Mouse (Mus musculus) neural tube, embryonic 15.5 days (tissue): ENCODE results near the gene Plxnd1. TPM values are rescaled to one million over a fixed set of nuclear protein-coding genes. Genes with fewer than 3 reads are reported as not detected.

Experiments
- ATAC-seq: fragments of 200-750 bp; cut with Nextera tagmentation; 2 replicates; pipeline ENCODE4 v1.8.0; 2017; ENCODE audit warnings: mild to moderate bottlenecking, moderate TSS enrichment, moderate library complexity; ENCODE audit not compliant: low FRiP score
- H3K27ac ChIP-seq: fragments of 300-500 bp; sonication (generic); replicated peaks from 2 replicates; pipeline ENCODE4 v1.5.1; 2015; ENCODE audit warnings: mild to moderate bottlenecking, inconsistent platforms
- H3K27me3 ChIP-seq: fragments of 300-500 bp; sonication (generic); replicated peaks from 2 replicates; pipeline ENCODE4 v1.6.1; 2015; ENCODE audit warnings: inconsistent platforms
- H3K36me3 ChIP-seq: fragments of 300-500 bp; sonication (generic); 2 replicates; pipeline ENCODE4 v1.6.1; 2015; ENCODE audit warnings: inconsistent platforms
- H3K4me1 ChIP-seq: fragments of 300-500 bp; sonication (generic); 2 replicates; pipeline ENCODE4 v1.6.1; 2015; ENCODE audit warnings: inconsistent platforms
- H3K4me2 ChIP-seq: fragments of 300-500 bp; sonication (generic); 2 replicates; pipeline ENCODE4 v1.6.1; 2015; ENCODE audit warnings: inconsistent platforms, mild to moderate bottlenecking, moderate library complexity
- H3K4me3 ChIP-seq: fragments of 300-500 bp; sonication (generic); replicated peaks from 2 replicates; pipeline ENCODE4 v1.5.1; 2015; ENCODE audit warnings: mild to moderate bottlenecking, inconsistent platforms
- H3K9ac ChIP-seq: fragments of 300-500 bp; sonication (generic); replicated peaks from 2 replicates; pipeline ENCODE4 v1.6.1; 2015; ENCODE audit warnings: mild to moderate bottlenecking, inconsistent platforms
- H3K9me3 ChIP-seq: fragments of 300-500 bp; sonication (generic); replicated peaks from 2 replicates; pipeline ENCODE4 v1.6.1; 2016; ENCODE audit warnings: inconsistent platforms
- WGBS: fragments of 180-500 bp; shearing (Covaris S2); methylation state at CpG from one replicate; pipeline ENCODE4 v1.1.7; 2015; ENCODE audit warnings: mixed read lengths; 5-methylcytosine and 5-hydroxymethylcytosine counted together
- polyA plus RNA-seq: library from polyadenylated mRNA; unstranded; fragments of >200 nt; fragmentation: Nextera tagmentation; extraction: Ambion mirVana; gene quantifications from 2 replicates; pipeline ENCODE4 v1.2.1, GENCODE M21; 2015

The Plxnd1 gene
- polyA plus RNA-seq, 1 experiment from 2014 or later: 8.8 TPM

DNA sequence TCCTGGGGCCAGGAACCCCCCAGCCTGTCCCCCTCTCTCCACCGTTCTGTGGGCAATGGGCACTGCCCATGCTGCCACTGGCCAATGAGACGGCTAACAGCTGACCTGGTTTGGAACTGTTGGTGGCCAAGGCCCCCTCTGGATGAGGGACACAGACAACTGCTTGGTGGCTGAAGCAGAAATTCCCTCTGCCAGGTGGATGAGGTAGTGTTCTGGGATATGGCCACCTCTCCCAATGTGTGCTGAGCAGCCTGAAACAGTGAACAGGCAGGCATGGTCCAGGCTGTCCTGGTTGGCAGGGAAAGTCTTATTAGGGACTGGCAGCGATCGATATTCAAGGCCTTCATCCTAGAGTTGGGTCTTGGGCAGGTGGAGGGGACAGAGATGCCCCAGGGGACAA, 39.6 kb downstream of the Plxnd1 start:
- peaks cover 12% of the 10 kb centered on the region for H3K4me1 ChIP-seq
- no peak overlapping the region for H3K9ac ChIP-seq
- WGBS: 89% methylated on average over 4 of the region's 4 CpGs
- ATAC-seq: no peak
- H3K36me3 ChIP-seq: no peaks in the 10 kb centered on the region
- no peak overlapping the region for H3K4me2 ChIP-seq
- H3K27me3 ChIP-seq: no peaks in the 10 kb centered on the region
- H3K9me3 ChIP-seq: no peaks in the 10 kb centered on the region
- no peak overlapping the region for H3K4me3 ChIP-seq
- H3K27ac ChIP-seq: no peak overlapping the region

DNA sequence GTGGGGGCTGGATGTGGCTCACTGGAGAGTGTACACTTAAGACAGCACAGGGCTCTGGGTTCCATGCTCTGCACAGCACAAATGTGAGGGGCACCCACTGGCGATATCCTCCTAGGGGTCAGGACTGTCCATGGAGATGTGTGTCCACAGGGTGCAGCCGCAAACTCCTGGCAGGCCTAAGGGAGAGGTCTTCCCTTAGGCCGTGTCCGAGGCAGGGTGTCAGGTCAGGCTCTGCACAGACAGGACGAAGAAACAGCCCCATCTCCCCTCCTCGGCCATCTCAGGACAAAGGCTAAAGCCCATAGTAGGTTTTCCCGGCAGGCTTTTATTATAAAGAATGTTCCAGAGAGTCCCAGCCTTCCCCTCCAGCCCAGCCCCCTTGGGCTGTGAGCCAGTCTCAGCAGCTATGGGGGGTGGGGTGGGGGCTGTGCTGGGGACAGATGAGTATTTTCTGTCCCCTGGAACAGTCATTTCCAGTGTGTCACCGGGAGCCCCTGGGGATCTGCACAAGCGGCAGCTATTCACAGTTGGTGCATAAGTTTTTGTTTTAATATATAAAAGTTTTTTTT, 40.2 kb downstream of the Plxnd1 start:
- Histone ChIP-seq H3K36me3 (no peaks in the 10 kb centered on the region), H3K4me1 (peaks cover 12% of the 10 kb centered on the region), H3K4me3 (no peak overlapping the region), H3K27me3 (no peaks in the 10 kb centered on the region), H3K4me2 (no peak overlapping the region), H3K9ac (no peak overlapping the region), H3K27ac (no peak overlapping the region), H3K9me3 (no peaks in the 10 kb centered on the region)
- 75% methylated on average over 9 of the region's 9 CpGs for WGBS
- ATAC-seq: no peak

DNA sequence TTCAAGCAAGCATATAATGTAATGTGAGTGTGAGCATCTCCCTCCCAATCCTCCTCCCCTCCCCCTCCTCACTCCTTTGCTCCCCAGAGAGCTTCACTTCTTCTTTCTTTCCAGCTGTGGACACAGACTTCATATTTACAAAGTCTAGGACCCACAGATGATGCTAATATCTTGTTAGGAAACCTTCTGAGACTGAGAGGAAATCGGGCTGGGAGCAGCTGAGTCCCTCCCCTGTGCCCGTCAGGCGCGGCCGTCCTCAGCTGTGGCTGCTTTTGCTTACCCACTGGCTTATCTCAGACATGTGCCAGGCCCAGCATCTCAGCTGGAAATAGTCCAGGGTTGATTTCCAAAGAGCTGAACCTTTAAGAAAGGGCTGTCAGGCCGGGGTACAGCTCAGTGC, 48.4 kb downstream of the Plxnd1 start:
- Histone ChIP-seq H3K27ac (no peak overlapping the region), H3K9me3 (no peaks in the 10 kb centered on the region), H3K27me3 (no peaks in the 10 kb centered on the region), H3K4me1 (no peaks in the 10 kb centered on the region), H3K9ac (no peak overlapping the region), H3K4me2 (no peak overlapping the region), H3K4me3 (no peak overlapping the region), H3K36me3 (no peaks in the 10 kb centered on the region)
- no peak for ATAC-seq
- 45% methylated on average over 6 of the region's 6 CpGs for WGBS

GRCm38 (mm10) chr6:115945633-115946032, 49.2 kb downstream of the Plxnd1 start:
- no peak overlapping the region for H3K27ac ChIP-seq
- no peak overlapping the region for H3K4me2 ChIP-seq
- no peak overlapping the region for H3K4me3 ChIP-seq

DNA sequence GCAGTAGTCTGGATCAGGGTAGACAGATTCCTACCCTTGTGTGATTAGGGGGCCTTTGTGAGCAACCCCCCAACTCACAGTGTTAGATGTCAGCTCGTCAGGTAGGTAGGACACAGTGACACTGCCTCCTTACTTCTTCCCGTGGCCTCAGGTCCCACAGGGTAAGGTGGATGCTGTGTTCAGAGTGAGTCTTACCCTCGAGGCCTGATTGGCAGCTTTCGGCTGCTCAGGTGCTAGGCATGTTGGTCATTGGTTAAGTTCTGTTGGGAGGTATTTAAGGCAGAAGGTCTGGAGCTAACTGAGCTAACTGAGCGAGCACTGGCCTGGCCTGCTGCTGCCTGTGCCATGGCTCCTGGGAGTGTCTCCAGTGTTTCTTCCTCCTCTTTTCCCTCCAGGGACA, 50.2 kb downstream of the Plxnd1 start, which contains the start of gene H1foo:
Gene H1foo (plus strand): TSS at position 301 of the 400 bp plus-strand sequence.
- Histone ChIP-seq H3K27ac (no peak within 1 kb of the TSS), H3K36me3 (no peaks in the 10 kb centered on the region), H3K9ac (no peak within 1 kb of the TSS), H3K4me3 (no peak within 1 kb of the TSS), H3K4me1 (no peaks in the 10 kb centered on the region), H3K9me3 (no peaks in the 10 kb centered on the region), H3K4me2 (no peak within 1 kb of the TSS), H3K27me3 (no peaks in the 10 kb centered on the region)
- ATAC-seq: no peak
- WGBS: 84% methylated on average over 5 of the region's 5 CpGs

More at GRCm38 (mm10) chr6:115945633-115946032, 49.2 kb downstream of the Plxnd1 start:
- no peaks in the 10 kb centered on the region for H3K36me3 ChIP-seq
- no peaks in the 10 kb centered on the region for H3K4me1 ChIP-seq
- ATAC-seq: no peak
- no peaks in the 10 kb centered on the region for H3K27me3 ChIP-seq
- H3K9me3 ChIP-seq: no peaks in the 10 kb centered on the region
- no peak overlapping the region for H3K9ac ChIP-seq
- 80% methylated on average over 8 of the region's 8 CpGs for WGBS

DNA sequence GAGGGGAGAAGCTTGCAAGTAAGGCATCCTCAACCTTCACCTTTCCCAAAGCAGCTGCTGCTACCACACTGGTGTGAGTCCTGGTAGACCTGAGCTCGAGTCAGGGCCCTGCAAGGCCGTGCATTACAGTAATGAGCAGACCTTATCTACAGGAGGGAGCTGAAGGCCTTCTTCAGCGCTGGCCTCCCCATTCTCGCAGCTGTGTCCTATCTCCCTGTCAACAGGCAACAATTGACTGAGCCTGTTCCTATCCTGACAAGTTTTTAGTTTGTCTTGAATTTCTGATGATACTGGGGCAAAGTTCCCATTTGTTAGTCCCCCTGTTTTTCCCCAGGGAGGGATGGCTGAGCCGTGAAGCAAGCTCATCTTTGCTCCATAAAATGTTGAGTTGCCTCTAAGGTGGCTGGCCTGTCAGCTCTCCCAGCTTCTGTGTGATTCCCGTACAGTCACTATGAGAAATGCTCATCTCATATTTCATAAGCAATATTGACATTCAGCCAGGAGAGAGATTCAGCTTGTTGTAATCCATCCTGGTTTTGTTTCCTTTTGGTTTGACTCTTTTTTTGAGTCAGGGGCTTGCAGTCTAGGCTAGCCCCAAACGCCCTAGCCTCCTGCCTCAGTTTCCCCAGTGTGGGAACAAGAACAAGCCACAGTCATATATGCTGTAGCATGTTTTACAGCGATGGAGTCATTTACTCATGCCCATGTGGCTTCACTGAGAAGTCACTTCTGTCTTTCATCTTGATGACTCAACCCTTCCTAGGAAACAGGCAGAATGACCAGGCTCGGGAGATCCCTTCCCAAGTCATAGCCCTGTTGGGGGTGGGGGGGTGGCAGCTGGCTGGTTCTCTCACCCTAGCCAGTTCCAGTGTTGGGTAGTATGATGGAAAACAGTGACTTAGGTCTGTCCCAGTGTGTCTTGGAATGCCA, 51.0 kb downstream of the Plxnd1 start:
- H3K27me3 ChIP-seq: no peaks in the 10 kb centered on the region
- H3K4me3 ChIP-seq: no peak overlapping the region
- no peak overlapping the region for H3K4me2 ChIP-seq
- H3K9ac ChIP-seq: no peak overlapping the region
- no peak overlapping the region for H3K27ac ChIP-seq
- ATAC-seq: no peak
- no peaks in the 10 kb centered on the region for H3K4me1 ChIP-seq
- no peaks in the 10 kb centered on the region for H3K36me3 ChIP-seq
- no peaks in the 10 kb centered on the region for H3K9me3 ChIP-seq
- WGBS: 80% methylated on average over 9 of the region's 9 CpGs

DNA sequence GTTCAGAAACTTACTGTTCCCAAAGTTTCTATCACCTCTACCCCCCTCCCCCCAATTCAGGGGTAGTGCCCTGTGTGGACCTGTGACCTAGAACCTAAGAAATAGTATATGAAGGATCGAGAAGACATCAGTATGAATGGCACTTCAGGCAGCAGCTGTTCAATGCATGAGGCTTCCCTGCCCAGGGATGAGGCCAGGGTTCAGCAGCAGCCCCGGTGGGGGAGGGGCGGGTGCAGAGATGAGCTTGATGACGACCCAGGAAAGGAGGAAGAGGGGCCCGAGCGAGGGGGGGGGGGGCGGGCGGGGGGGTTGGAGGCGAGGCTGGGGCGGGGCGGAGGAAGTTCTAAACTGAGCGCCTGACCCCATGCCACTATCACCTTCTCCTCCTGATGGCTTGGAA, 53.7 kb downstream of the Plxnd1 start:
- Histone ChIP-seq H3K27me3 (no peaks in the 10 kb centered on the region), H3K36me3 (no peaks in the 10 kb centered on the region), H3K9me3 (0 out of 2 replicates have a peak, but pooled peaks cover 4% of the 10 kb centered on the region), H3K27ac (no peak overlapping the region), H3K9ac (no peak overlapping the region), H3K4me1 (no peaks in the 10 kb centered on the region), H3K4me3 (no peak overlapping the region), H3K4me2 (no peak overlapping the region)
- WGBS: 7% methylated on average over 6 of the region's 12 CpGs
- ATAC-seq: no peak

- H3K4me3 ChIP-seq: no peak overlapping the region
- H3K9ac ChIP-seq: no peak overlapping the region
- no peak overlapping the region for H3K4me2 ChIP-seq
- no peaks in the 10 kb centered on the region for H3K4me1 ChIP-seq
- no peaks in the 10 kb centered on the region for H3K36me3 ChIP-seq
- no peaks in the 10 kb centered on the region for H3K27me3 ChIP-seq
- 91% methylated on average over 1 of the region's 1 CpGs for WGBS
- no peak for ATAC-seq
- no peak overlapping the region for H3K27ac ChIP-seq
- H3K9me3 ChIP-seq: 0 out of 2 replicates have a peak, but pooled peaks cover 4% of the 10 kb centered on the region
These were observed 54.2 kb downstream of the Plxnd1 start for GRCm38 (mm10) chr6:115940603-115941002.

DNA sequence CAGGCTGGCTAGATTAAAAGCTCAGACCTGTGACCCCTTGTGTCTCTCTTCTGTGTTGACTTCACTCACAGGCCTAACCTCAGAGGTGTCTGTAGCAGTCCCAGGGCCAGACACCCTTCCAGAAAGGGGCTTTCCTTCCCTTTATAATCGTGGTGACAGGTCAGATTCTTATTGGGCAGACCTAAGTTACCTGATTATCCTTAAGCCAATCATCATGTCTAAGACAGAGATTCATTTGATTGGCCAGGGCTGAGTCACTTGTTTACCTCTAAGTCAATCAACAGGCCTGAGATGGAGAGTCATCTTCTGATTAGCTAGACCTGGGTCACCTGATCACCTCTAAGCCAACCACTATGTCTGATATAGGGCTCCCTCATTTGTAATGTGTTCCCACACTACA, 56.0 kb downstream of the Plxnd1 start:
- no peaks in the 10 kb centered on the region for H3K4me1 ChIP-seq
- H3K27me3 ChIP-seq: no peaks in the 10 kb centered on the region
- H3K4me3 ChIP-seq: no peak overlapping the region
- H3K36me3 ChIP-seq: no peaks in the 10 kb centered on the region
- 0 out of 2 replicates have a peak, but pooled peaks cover 4% of the 10 kb centered on the region for H3K9me3 ChIP-seq
- no peak overlapping the region for H3K27ac ChIP-seq
- ATAC-seq: no peak
- no peak overlapping the region for H3K4me2 ChIP-seq
- WGBS: 81% methylated on average over 1 of the region's 1 CpGs
- no peak overlapping the region for H3K9ac ChIP-seq

DNA sequence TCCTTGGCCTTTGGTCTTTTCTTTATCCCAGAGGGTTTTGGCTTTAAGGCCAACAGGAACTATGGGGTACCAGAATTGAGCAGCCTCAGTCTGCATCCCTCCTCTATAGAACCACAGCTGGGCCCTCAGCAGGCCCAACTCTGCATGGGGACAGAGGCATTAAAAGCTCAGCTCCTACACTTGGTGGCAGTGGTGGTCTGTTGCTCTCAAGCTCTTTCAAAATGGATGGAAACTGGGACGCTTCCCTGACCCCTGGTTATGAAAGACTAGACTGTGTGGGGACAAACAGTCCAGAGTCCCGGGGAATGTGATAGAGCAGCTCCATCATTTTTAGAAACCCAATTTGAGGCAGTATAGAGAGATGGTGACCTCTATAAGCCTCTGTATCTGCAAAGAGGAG, 56.8 kb downstream of the Plxnd1 start:
- H3K4me1 ChIP-seq: no peaks in the 10 kb centered on the region
- 0 out of 2 replicates have a peak, but pooled peaks cover 4% of the 10 kb centered on the region for H3K9me3 ChIP-seq
- no peaks in the 10 kb centered on the region for H3K27me3 ChIP-seq
- no peak overlapping the region for H3K4me2 ChIP-seq
- no peak overlapping the region for H3K27ac ChIP-seq
- WGBS: 95% methylated on average over 2 of the region's 2 CpGs
- H3K4me3 ChIP-seq: no peak overlapping the region
- no peak overlapping the region for H3K9ac ChIP-seq
- no peak for ATAC-seq
- H3K36me3 ChIP-seq: no peaks in the 10 kb centered on the region

DNA sequence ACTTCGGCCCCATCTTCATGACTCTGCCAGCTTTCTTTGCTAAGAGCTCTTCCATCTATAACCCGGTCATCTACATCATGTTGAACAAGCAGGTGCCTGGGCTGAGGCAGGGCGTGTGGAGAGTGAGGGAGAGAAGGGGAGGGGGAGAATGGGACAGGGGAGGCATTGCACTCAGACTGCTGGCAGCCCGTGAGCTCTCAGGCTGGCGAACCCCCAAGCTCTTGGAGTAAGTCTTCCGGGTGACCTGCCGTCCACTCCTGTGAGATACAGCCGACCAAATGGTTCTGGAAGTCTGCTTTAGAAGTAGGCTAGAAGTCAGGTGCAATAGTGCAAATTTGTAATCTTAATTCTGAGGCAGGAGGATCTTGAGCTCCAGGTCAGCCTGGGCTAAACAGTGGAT, 59.3 kb downstream of the Plxnd1 start:
- Histone ChIP-seq H3K36me3 (no peaks in the 10 kb centered on the region), H3K9me3 (0 out of 2 replicates have a peak, but pooled peaks cover 4% of the 10 kb centered on the region), H3K9ac (no peak overlapping the region), H3K27me3 (no peaks in the 10 kb centered on the region), H3K4me3 (no peak overlapping the region), H3K27ac (no peak overlapping the region), H3K4me1 (peaks cover 5% of the 10 kb centered on the region; the same call in 1 of the 2 replicates), H3K4me2 (no peak overlapping the region)
- WGBS: 86% methylated on average over 8 of the region's 8 CpGs
- no peak for ATAC-seq

- H3K27me3 ChIP-seq: no peaks in the 10 kb centered on the region
- no peak overlapping the region for H3K9ac ChIP-seq
- no peaks in the 10 kb centered on the region for H3K9me3 ChIP-seq
- no peak overlapping the region for H3K4me3 ChIP-seq
- no peak overlapping the region for H3K4me2 ChIP-seq
- no peaks in the 10 kb centered on the region for H3K36me3 ChIP-seq
- 95% methylated on average over 3 of the region's 3 CpGs for whole genome bisulfite sequencing
- no peak for ATAC-seq
- peaks cover 10% of the 10 kb centered on the region for H3K4me1 ChIP-seq
- H3K27ac ChIP-seq: no peak overlapping the region
These were observed 62.4 kb downstream of the Plxnd1 start for GRCm38 (mm10) chr6:115932391-115932790.
